Mouse (Mus musculus): ENCODE measurements around the gene Nif3l1.

The Nif3l1 gene

GRCm38 (mm10) chr1:58445143-58445722, at the start of gene Nif3l1, which contains the start of gene Ppil3:
TSS of gene Nif3l1 (plus strand) at chr1:58445151.
TSS of gene Ppil3 (minus strand) at chr1:58445486.
- DNase-seq (ENCODE audit: low spot score): peak; percentile 90

DNA sequence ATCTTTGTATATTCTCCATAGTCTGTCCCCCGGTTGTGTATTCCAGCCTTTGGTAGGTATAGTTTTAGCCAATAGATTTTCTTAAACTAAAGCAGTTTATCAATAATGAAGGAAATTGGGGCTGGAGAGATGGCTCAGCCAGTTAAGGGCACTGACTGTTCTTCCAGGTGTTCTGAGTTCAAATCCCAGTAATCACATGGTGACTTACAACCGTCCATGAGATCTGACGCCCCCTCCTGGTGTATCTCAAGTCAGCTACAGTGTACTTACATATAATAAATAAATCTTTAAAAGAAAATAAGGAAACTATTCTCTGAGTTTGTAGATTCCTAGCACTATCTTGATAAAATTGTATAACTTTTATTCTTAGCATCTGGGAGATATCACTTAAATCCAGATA, 49.6 kb upstream of the Nif3l1 start:
- DNase-seq (ENCODE audit: low spot score): no peak

DNA sequence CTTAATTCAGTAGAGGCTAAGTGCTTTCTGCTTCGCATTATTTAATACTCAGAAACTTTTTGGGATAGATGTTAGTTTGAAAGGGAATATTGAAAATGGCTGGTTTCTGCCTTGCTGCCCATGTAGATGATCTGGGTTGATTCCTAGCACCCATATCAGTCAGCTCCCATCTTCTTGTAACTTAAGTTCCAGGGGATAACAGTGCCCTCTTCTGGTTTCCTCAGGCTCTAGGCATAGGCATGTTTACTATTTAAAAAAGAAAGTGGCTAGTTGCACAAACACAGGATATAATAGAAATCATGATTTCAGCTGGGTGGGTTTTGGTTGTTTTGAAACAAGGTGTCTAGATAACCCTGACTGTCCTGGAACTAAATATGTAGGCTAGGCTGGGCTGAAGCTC, 48.8 kb upstream of the Nif3l1 start:
- DNase-seq (ENCODE audit: low spot score): no peak

DNA sequence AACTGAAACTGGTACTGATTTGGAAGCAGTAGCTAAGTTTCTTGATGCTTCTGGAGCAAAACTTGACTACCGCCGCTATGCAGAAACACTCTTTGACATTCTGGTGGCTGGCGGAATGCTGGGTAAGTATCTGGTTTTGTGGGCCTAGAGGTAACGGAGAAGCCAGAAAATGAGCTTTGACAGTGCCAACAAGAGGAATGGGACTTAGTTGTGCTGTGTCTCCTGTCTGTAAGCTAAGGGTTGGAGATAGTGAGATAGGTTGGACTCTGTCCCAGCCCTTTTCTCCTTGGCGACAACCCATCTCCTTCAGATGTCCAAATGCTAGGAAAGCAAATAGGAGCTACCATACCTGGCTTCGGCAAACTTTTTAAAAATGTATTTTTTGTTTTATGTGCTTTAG, 47.2 kb upstream of the Nif3l1 start:
- no peak for DNase-seq (ENCODE audit: low spot score)

DNA sequence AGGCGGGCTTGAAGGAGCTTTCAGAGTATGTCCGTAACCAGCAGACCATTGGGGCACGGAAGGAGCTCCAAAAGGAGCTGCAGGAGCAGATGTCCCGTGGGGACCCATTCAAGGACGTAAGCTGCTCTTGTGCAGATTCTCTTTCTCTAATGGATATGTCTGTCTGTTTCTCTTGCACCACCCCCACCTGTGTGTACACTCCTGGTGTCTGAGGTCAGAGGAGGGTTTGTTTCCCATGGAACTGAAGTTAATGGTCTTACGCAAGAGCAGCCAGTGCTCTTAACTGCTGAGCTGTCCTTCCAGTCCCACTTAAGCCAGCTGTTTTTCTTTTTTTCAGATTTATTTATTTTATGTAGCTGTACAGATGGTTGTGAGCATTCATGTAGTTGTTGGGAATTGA, 43.6 kb upstream of the Nif3l1 start:
- DNase-seq (ENCODE audit: low spot score): peak; percentile 77

DNA sequence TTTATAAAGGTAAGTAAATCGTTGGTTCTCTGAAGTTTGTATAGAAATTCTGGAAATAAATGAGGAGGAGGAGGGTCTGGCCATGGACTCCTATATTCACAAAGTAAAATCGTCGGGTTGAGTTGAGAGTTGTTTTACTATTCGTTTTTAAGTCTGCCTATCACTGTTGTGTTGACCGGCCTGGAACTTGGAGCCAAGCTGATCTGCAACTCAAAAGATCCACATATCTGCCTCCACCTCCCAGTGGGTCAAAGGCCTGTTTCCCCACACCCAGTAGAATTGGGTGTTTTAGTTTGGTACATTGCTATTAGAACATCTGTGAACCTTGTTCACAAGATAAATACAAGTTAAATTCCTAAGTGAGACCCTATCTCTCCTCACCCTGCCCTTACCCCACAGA, 41.2 kb upstream of the Nif3l1 start:
- DNase-seq (ENCODE audit: low spot score): no peak

DNA sequence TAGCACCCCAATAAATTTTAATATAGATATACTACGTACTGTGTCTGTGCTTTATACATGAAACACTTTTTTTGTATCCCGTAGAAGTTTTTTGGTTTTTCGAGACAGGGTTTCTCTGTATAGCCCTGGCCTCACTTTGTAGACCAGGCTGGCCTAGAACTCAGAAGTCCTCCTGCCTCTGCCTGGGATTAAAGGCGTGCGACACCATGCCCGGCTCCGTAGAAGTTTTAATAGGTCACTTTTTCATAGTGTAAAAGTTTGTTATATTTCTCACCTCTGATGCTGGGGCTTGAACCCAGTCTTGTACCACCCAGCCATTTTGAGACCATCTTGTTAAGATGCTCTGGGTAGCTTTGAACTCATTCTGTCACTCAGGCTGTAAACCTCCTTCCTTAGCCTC, 37.6 kb upstream of the Nif3l1 start:
- DNase-seq (ENCODE audit: low spot score): no peak

GRCm38 (mm10) chr1:58408141-58408540, 36.8 kb upstream of the Nif3l1 start:
- no peak for DNase-seq (ENCODE audit: low spot score)

- no peak for DNase-seq (ENCODE audit: low spot score)
Observed at GRCm38 (mm10) chr1:58409553-58410197, 35.3 kb upstream of the Nif3l1 start.

- no peak for DNase-seq (ENCODE audit: low spot score)
Observed at GRCm38 (mm10) chr1:58410198-58410588, 34.8 kb upstream of the Nif3l1 start.

DNA sequence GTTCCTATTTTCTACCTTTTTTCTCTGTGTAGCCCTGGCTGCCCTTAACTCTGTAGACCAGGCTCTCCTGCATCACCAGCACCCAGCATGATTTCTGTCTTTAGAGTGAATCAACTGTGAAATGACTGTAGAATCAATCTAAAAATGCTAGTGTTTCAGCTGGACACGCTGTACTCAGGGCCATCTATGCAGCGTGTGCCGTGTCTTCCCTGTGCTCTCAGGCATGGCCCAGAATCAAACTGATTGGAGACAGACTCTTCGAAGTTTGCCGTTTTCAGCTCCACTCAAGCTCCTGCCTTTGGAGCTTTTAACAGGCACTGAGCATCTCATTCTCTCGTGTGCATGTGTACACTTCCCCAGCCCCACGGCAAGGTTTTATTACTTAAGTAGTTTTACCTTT, 34.2 kb upstream of the Nif3l1 start:
- DNase-seq (ENCODE audit: low spot score): no peak

DNA sequence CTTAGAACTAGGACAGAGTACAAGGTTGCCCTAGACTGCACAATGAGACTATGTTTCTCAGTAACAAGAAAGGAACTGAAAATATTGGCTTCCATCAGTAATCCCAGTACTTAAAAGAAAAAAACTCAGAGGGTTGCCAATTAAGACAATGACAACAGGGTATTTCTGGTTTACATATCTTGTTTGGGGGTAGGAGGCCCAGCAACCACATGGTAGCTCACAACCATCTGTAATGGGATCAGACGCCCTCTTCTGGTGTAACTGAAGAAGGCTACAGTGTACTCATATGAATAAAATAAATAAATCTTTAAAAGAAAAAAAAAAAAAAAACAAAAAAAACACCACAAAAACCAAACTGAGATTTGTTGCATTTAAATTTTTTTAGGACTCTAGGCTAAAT, 29.5 kb upstream of the Nif3l1 start:
- no peak for DNase-seq (ENCODE audit: low spot score)

DNA sequence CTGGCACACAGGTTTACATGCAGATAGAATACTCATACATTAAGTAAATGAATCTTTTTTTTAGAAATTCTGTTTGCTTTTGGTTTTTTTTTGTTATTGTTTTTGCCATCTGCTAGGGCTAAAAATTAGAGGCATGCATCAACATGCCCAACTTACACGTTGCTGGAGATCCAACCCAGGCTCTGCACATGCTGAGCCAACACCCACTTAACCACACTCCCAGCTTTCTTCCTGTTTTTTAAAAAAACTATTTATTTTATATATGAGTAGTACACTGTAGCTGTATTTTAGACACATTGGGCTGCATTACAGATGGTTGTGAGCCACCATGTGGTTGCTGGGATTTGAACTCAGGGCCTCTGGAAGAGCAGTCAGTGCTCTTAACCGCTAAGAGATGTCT, 28.9 kb upstream of the Nif3l1 start:
- DNase-seq (ENCODE audit: low spot score): no peak

DNA sequence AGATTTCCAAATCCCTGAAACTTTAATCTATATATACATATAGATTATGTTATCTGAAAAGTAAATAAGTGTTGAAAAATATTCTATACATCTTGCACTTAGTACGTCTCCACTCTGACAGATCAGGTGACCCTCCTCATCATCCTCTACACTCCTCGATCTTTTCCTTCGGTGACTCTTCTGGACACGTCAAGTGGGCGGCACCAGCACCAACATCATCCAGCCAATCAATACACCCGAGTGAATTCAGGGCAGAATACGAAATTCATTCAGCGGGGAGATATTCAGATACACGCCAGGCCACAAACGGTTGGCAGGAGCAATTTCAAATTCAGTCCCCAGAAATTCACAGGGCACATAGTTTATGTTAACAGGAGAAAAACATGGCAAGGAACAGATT, 24.9 kb upstream of the Nif3l1 start:
- no peak for DNase-seq (ENCODE audit: low spot score)

DNA sequence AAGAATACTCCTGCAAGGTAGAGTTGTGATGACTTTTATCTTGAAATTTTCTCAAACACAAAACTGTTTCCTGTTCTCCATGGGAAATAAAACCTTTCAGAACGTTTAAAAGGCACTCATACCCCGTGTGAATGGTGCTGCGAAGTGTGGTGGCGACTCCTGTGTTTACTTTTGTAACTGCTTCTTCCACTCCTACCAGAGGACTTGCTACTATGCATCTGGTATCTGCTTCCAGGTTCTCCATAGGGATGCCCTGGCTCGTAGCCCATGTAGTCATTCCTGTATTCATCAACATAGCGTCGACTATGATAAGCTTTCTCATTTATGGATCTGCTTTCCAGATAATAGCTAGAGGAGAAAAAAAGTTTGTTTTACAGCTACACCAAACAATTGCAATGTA, 24.0 kb upstream of the Nif3l1 start:
- DNase-seq (ENCODE audit: low spot score): no peak

GRCm38 (mm10) chr1:58422879-58423278, 22.1 kb upstream of the Nif3l1 start:
- peak; percentile 53 for DNase-seq (ENCODE audit: low spot score)

DNA sequence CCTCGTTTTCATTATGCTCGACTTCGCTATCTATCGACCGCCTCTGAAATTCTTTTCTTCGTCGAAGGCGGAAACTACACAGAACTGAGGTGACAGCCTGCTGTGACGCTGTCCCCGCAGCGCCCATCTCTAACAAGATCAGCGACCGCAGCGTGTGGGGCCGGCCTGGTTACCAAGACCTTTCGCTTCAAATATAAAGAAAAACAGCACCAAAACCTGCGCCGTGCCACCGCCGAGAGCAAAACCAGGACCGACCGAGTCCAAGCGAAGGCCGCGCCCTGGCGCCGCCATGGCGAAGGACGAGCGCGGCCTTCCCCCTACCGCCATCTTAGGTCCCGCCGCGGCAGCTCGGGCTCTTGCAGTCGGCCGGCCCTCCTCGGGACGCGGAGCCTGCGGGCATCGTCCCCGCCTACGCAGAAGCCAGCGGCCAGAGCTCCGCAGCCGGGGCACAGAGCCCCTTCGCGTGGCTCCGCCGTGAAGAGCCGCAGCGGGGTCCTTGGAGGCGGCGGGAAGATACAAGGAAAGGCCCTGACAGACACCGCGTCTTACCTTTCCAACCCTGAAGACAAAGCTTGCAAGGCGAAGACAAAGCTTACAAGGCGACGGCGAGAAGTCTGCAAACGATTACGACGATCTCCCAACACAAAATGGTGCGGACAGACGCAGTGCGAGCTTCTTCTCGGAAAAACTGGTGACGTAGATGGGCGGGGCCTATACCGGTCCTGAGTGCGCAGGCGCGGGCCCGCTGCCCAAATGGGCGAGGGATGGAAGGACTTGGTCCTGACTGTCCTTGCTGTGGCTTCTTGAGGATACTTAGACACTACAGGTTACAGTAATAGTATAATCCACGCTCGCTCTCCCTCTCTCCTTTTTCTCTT, 21.3 kb upstream of the Nif3l1 start, which contains the start of gene Clk1:
Gene Clk1, minus strand, starts transcription at position 696 of the 878 bp plus-strand sequence.
- peak; percentile 90 for DNase-seq (ENCODE audit: low spot score)

DNA sequence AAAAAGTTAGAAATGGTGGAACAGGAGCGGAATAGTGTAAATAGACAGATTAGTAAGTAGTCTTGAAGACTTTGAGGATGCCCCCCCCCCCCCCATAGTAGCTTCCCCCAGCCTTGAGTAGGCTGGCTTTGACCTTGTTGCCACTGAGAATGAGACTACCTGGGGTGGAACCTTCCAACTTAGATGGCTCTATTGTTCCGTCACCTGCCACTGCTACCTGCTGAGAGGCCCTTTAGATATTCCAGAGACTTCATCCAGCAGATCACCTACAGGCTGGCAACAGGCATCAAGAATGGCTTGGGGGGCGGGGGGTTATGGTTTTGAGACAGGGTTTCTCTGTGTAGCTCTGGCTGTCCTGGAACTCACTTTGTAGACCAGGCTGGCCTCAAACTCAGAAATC, 20.4 kb upstream of the Nif3l1 start:
- no peak for DNase-seq (ENCODE audit: low spot score)

DNA sequence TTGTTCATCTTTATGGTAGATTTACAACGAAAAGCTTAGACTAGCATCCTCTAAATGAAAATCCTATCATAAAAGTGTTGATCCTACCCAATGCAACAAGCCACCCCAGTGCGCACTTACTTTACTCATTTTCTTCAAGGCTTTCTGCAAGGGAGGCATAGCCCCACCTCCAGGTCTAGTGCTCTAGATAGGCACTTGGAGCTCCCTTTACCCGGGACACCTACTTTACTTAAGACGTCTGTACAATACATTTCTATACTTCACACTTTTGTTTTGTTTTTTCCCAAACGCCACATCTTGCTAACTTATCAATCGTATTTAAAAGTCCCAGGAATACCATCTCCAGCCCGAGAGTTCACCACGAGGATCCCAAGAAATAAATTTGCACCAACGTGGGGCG, 260 bp upstream of the Nif3l1 start:
- DNase-seq (ENCODE audit: low spot score): no peak

DNA sequence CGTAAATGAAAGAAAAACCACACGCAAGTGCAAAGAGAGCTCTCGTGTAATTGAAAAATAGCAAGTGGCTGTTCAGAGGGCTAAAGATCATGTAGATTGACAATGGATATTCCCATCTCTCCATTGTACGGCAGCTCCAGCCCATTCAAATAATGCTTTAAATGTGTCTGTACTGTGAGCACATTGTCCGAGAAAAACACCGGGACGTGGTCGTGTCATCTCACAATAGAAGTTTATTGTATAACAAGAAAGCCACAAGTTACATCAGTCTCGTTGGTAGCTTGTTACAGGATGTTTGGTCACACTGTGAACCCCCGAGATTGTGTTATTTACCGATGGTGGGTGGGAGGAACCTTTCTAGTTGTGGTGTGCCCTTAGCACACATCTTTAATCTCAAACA, 910 bp downstream of the Nif3l1 start:
- no peak for DNase-seq (ENCODE audit: low spot score)

- no peak for DNase-seq (ENCODE audit: low spot score)
Observed at GRCm38 (mm10) chr1:58447766-58448165, 2.8 kb downstream of the Nif3l1 start.

DNA sequence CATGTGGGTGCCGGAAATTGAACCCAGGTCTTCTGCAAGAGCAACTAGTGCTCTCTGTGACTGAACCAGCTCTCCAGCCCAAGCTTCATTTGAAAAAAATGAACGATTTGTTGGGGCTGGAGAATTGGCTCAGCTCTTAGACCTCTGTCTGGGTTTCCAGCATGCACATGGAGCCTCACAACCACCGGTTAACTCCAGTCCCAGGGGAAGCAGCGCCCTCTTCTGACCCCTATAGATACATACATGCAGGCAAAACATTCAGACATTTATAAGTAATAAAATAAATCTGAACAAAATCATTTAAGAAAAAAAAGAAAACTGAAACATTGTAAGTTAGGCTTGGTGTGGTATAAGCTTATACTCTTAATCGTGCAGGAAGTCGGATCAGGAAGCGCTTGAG, 3.4 kb downstream of the Nif3l1 start:
- DNase-seq (ENCODE audit: low spot score): no peak

- DNase-seq (ENCODE audit: low spot score): no peak
Observed at GRCm38 (mm10) chr1:58454316-58454715, 9.4 kb downstream of the Nif3l1 start.

All from yolk sac, embryonic 10.5 days (tissue).